Mouse (Mus musculus): Measurements from ENCODE around the gene Selenov. TPM values are rescaled to one million over a fixed set of nuclear protein-coding genes. Genes with fewer than 3 reads are reported as not detected.

Selenov gene
- total RNA-seq (2022): under 1 TPM in 1 of 4 experiments, not detected in 3; 0.28 TPM

- DNase-seq: no peak
Measured at GRCm38 (mm10) chr7:28290638-28291590, at the start of gene Selenov. Selenov (minus strand) TSS chr7:28291186.

DNA sequence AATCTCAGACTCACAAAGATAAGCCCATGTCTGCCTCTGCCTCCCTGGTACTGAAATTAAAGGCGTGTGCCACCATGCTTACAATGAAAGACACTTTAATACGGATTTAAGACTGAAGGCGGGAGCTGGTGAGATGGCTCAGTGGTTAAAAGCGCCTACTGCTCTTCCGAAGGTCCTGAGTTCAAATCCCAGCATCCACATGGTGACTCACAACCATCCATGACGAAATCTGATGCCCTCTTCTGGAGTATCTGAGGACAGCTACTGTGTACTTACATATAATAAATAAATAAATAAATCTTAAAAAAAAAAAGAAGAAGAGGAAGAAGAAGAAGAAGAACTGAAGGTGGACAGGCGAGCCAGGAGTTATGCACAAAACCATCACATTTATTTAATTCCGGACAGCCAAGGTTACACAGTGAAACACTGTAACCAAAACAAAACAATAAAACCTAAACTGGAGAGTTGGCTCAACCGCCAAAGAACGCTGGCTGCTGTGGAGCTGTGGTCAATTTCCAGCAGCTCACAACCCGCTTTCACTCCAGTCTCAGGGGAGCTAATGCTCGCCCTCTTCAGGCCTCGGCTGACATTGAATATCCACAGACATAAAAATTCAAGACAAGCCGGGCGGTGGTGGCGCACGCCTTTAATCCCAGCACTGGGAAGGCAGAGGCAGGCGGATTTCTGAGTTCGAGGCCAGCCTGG is 48.4 kb upstream of the Selenov start:
- peak; percentile 70 for DNase-seq

- DNase-seq: peak; percentile 97
Measured at GRCm38 (mm10) chr7:28338108-28338998, 47.4 kb upstream of the Selenov start, which contains the start of gene Supt5. Supt5 (minus strand) TSS chr7:28338746.

DNA sequence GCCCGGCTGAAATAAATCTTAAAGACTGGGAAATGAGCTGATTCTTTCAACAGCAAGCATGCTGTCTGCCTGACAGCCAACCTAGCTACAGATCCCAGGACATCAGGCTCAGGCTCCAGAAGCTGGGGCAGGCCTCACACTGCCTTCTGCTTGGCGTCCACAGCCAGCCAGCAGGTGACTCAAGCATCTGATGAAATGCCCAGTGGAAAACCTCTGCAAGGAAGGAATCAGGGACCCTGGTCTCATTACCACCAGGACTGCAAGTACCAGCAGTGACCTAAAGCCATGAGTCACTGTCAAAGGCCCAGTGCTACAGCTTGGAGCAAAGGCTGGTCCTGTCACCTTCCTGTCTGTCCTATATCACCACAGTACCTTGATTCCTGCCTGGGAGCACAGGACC is 44.5 kb upstream of the Selenov start:
- DNase-seq: no peak

DNA sequence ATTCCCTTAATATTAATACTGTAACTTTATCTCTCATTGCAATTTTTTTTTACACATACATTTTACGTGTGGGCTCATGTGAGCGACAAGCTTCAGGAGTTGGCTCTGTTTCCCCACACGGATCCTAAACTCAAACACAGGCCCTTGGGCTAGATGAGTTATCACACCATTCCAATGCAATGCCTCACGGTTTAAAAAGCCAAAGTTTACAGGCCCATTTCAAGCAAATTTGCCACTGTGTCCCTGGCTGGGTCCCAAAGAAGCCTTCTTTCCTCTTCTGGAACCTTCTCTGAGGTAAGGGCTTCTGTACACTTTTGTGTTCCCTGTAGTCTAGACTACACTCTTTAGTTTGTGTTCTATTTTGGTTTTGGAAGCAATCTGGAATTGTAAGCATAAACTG is 43.5 kb upstream of the Selenov start:
- DNase-seq: no peak

DNA sequence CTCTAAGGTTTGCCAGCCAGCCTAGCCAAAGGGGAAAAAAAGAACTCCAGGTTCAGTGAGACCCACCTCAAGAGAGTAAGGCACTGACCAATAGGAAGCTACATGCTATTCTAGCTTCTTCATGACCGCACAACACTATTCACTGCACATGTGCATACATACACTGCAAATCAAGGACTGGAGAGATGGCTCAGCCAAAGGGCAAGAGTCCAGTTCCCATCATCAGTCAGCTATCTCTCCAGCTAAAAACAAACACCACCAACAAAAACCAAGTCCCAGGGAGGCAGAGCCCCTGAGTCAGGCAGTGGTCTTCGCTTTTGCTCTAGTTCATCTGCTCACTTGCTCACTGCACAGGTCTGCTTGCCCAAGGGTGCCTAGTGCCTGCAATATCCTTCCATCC is 37.3 kb upstream of the Selenov start:
- DNase-seq: no peak

DNA sequence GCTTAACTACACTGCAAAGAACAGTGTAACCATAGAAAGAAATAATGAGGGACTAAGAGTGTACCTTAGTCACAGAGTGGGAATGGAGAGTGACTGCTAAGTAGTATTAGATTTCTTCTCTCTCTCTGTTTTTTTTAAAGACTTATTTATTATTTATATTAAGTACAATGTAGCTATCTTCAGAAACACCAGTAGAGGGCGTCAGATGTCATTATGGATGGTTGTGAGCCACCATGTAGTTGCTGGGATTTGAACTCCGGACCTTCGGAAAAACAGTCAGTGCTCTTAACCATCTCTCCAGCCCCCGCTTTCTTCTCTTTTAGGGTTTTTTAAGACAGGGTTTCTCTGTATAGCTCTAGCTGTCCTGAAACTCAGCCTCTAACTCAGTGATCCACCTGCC is 35.5 kb upstream of the Selenov start:
- no peak for DNase-seq

GRCm38 (mm10) chr7:28325293-28325692 is 34.3 kb upstream of the Selenov start:
- DNase-seq: no peak

GRCm38 (mm10) chr7:28321974-28322720 is 31.2 kb upstream of the Selenov start:
- no peak for DNase-seq

DNA sequence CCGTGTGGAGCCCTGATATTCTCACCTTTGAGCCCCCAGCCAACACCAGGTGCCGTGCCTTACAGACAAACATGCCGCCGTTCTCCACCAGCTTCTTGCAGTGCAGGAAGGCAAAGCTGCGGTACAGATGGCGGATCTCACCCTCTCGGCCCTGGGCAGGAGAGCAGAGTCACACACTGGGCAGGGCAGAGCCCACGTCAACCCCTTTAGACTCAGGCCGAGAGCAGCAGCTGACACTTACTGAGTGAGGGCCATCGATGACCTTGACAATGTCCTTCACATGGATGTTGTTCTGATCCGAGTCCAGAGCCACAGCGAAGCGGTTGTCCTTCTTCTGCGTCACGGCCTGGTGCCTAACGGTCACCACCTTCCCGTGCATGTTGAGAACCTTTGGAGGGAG is 27.7 kb upstream of the Selenov start:
- peak; percentile 75 for DNase-seq

DNA sequence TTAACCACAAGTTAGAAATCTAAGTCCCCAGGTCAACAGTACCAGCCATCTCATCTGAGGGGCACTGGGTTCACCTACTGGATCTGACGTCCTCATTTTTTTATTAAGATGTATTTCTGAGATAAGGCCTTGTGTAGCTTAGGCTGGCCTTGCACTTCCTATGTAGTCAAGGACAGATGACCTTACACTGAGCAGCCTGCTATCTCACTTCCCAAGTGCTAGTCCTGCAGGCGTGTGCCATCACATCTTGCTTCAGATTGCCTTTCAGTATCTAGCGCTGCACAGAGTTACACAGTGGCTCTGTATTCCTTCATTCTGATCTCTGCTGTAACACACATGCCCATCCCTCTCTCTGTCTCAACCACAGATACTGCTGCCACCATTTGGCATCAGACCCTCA is 27.1 kb upstream of the Selenov start:
- no peak for DNase-seq

GRCm38 (mm10) chr7:28311926-28312543 is 21.0 kb upstream of the Selenov start, which contains the start of gene Timm50:
Timm50 (minus strand) TSS chr7:28312072.
- peak; percentile 97 for DNase-seq

- no peak for DNase-seq
Measured at GRCm38 (mm10) chr7:28311151-28311925, 20.4 kb upstream of the Selenov start.

DNA sequence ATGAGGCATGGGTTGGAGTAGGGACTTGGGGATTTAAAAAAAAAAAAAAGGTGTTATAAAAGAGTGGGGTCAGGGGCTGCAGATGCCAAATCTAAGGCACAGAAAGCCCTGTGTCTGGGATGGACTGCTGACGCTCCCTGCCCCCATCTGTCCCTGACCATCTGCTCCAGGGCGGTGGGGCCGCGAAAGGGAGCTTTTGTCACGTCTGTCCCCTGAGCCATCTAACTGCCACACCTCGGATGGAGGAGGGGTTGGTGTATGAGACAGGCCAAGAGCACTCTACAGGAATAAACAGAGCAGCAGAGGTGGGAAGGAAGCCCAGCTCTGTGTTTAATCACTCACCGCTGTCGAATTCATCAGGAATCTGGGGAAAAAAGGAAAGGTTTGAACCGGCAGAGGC is 18.8 kb upstream of the Selenov start:
- DNase-seq: no peak

GRCm38 (mm10) chr7:28306216-28306615 is 15.2 kb upstream of the Selenov start:
- no peak for DNase-seq

DNA sequence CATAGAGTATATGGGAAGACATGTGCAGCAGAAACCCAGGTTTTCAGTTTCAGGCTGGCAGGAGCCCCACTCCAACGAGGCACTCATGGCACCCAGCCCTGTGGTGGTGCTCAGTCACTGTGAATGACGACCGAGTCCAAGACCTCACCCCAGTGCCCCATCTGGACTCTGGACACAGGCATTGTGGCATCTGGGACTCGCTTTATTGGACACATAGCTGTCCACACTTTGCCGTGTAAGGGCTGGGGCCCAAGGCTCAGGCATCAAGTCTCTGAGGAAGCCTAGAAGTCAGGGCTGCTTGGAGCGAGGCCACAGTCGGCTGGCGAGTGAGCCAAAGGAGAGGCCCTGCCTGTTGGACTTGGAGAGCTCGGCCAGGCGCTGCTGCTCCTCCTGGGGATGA is 14.7 kb upstream of the Selenov start:
- DNase-seq: no peak

DNA sequence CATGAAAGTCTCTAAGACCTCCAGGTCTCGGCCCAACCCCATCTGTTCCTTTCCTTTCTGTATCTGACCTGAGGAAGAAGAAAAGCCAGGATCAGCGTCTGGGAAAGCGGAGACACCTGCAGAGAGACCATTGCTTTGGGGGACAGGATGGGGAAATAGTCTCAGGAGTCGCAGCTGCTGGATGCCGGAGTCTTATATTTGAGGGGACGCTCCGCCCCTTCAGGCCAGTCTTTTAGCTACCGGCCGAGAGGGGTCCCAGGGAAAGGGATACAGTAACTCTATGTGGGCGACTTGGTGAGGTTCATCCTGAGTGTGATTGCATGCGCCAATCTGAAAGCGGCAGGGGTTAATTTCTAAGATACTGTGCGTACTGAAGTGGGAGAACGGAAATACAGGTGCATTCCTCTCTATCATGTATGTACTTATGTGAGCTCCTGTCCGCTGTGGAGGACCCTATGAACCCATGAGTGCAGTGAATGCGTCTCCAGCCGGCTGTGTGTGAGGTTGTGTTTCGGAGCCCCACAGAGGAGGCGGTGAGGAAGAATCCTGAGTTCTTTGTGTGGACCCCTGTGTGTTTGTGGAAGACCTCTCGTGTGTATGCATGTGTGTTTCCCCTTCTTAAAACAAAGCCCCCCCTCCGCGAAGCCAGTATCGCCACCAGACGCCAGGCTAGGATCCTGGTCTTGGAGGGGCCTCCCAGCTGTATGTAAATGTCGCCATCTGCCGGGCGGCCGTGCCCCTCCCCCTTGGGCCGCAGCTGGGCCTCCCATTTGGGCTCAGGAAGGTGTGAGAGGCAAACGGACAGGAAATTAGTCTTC is 10.8 kb upstream of the Selenov start, which contains the start of gene Dll3:
Gene Dll3 (minus strand): TSS at position 623 of the 818 bp plus-strand sequence.
- DNase-seq: no peak

DNA sequence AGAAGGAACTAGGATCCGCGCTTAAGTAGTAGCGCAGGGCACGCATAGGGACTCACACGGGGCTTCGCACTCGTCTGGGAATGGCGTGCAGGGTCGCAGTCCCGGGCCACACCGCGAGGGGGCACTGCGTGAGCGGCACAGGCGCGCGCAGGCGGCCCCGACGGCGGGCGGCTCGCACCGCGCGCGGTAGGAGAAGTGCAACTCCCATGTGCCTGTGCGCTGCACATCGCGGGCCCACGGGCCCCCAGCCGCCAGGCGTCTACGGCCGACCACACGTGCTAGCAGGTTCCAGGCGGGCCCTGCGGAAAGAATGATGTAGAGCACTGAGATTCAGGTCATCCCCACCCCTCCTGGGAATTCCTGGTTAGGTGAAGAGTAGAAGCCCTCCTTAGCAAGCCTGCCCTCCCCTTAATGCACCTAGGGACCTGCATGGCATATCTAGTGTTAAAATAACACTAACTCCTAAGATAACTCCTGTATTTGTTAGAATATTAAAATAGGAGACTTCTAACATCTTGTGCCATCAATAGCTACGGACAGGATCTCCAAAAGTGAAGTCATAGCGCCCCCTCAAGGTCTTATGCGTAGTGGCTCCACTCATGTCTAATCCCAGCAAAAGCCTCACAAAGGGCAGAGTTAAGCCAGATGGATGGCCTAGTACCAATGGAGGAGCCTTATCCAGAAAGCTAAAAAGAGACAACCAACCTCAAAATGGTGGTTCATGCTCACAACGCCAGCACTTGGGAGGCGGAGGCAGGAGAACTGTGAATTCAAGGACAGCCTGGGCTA is 8.0 kb upstream of the Selenov start:
- DNase-seq: no peak
